Mouse (Mus musculus): ENCODE data around the gene Mapk11.

Mapk11 gene

GRCm38 (mm10) chr15:89174889-89175339 is 25.5 kb upstream of the Mapk11 start:
- no peak for DNase-seq (ENCODE audit: extremely low spot score, low read depth, low spot score)

DNA sequence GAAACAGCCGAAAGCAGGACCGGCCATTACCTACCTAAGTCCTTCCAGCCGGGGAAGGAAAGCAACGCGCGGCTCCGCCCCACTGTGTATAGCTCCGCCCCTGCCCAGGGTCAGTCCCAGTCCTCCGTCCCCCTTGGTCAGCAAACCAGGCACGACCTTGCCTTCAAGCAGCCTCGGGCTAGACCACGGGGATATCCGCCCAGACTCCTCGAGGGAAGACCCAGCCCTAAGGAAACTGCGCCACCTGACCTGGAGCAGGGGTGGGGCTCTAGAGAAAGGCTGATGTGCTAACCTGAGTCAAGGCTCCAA is 24.4 kb upstream of the Mapk11 start:
- no peak for DNase-seq (ENCODE audit: extremely low spot score, low read depth, low spot score)

DNA sequence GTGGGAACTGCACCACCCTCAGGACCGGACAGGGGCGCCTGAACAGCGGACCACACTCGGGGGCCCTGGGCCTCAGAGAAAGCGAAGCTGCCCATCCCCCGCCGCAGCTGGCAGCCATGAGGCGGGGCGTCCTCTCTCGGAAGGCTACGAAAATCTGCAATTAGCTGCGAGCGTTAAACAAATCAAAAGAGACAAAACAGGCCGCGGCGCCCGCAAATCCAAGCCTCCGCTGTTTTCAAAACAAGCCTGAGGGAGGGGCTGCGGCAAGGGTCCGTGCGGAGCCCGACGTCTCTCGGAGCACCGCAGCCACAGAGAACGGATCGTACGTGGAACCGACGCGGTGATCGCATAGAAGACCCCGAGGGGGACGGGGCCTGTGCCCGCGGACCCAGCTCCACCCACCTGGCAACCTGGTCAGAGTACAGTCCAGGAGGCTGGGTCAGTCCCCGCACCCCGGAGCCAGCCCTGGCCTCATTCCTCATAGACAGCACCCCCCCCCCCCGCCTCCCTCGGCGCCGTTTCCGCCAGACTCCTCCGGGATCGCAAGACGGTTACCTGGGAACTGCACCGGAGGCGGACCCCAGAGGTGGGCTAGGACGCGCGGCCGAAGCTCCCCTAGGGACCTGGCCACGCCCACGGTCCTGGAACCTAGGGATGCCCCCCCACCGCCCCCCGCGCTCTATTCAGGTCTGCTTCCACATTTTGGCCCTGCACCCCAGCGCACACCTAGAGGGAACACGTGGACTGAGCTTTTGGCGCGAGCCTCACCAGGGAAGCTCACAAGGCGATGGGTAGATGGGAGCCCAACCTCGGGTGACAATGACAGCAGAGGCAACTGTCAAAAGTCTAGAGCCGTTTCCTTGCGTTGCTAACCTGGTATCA is 23.8 kb upstream of the Mapk11 start:
- DNase-seq (ENCODE audit: extremely low spot score, low read depth, low spot score), result no peak

- DNase-seq (ENCODE audit: extremely low spot score, low read depth, low spot score), result no peak
Measured at GRCm38 (mm10) chr15:89172276-89172935, 23.0 kb upstream of the Mapk11 start.

- DNase-seq (ENCODE audit: extremely low spot score, low read depth, low spot score), result no peak
Measured at GRCm38 (mm10) chr15:89171526-89172051, 22.2 kb upstream of the Mapk11 start.

DNA sequence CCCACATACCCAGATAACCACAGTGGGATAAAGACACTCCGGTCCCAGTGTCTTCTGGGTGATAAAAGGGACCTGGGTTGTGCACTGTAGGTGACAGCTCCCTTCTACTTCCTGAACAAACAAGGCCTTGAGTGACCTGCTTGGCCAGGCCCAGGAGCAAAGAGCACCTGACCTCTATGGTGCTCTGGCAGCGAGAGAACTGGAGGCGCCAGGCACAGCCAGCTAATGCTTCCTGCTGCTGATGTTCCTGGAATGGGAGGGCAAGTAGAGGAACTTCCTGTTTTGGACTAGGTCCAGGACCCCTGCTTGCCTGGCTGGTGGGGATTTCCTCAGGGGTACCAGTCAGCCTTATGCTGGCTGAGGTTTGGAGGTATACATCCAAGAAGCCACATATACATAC is 20.7 kb upstream of the Mapk11 start:
- no peak for DNase-seq (ENCODE audit: extremely low spot score, low read depth, low spot score)

GRCm38 (mm10) chr15:89169431-89169830 is 20.0 kb upstream of the Mapk11 start:
- DNase-seq (ENCODE audit: extremely low spot score, low read depth, low spot score), result no peak

DNA sequence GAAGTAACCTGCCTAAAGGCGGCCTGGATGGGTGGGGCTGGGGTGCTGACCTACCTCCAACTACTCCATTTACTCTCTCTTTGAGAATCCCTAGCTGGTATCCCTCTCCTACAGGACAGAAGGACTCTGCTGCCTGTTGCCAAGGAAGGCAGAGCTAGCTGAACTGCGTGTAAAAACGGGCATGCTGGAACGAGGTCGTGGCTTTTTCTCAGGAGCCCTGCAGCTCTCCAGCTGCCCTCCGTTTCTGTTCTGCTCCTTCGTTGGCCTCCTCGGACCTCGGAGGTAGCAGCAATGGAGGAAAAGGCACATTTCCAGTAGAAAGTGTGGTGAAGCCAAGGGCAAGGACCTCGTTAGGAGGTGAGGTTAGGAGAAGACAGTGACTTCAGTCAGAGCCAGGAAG is 19.5 kb upstream of the Mapk11 start:
- no peak for DNase-seq (ENCODE audit: extremely low spot score, low read depth, low spot score)

DNA sequence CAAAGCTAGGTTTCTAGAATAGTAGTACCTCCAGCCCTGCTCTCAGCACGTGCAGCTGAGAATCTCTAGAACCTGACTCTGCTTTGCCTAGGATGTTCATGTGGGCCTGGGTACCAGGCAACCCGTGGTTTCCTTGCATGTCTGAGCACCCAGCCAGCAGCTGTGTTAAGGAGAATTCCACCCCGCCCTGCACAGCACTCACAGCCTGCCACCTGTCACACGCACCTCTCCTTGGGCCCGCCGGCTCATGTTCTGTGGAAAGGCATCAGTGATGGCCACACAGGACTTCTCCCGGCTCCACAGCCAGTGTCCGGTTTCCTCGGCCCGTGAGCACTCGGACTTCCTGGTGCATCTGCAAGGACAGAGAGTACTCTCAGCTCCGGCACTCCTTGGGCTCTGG is 16.1 kb upstream of the Mapk11 start:
- DNase-seq (ENCODE audit: extremely low spot score, low read depth, low spot score), result no peak

DNA sequence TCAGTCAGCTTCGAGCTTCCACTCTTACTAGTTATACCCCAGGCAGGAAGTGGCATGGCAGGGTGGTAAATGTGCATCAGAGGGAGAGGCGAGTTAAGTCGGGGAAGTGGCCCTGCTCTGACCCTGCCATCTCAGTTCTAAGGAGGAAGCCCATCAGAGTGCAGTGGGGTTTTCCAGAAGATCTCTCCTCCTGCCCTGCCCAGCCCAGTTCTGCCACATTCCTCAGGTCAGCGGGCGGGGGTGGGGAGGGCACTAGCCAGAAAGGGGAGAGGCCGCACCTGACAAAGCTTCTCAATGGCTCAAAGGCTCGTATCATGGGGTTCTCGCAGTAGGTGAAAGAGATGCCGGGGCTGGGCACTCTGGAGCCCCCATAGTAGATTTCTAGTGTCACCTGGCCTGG is 12.0 kb upstream of the Mapk11 start:
- DNase-seq (ENCODE audit: extremely low spot score, low read depth, low spot score), result no peak

DNA sequence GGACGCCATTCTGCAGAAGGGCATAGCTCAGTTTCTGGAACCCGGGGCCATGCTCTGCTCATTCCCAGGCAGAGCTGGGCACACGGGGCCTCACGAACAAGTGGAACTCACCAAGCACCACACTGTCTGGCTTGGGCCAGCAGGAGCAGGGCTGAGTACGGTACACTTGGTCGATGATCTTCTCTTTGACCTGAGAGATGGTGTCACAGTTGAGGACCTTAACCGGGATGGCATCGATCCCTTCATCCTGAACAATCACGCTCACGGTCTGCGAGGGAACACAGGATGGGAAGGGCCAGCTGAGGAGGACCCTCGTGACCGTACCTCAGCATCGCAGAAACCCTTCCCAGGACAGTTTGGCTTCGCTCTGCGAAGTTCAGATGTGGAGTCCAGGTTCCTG is 9.1 kb upstream of the Mapk11 start:
- DNase-seq (ENCODE audit: extremely low spot score, low read depth, low spot score), result no peak

DNA sequence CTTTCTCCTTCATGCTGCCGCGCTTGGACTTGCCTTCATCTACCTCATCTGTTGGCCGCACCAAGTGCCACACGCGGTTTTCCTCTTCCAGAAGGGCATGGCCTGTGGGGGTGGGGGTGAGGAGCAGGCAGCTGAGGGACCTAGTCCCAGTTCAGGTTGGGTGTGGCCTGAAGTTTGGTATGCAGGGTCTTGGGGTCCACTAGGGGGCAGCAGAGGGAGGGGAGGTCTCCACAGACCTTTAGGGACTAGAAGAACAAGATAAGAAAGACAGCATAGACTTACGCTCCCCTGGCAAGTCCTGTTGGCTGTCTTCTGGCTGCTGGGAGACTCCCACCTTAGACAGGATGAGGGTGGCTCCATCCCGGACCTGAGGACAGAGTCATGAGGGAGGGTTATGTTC is 8.5 kb upstream of the Mapk11 start:
- DNase-seq (ENCODE audit: extremely low spot score, low read depth, low spot score), result no peak

GRCm38 (mm10) chr15:89152312-89152711 is 2.9 kb upstream of the Mapk11 start:
- no peak for DNase-seq (ENCODE audit: extremely low spot score, low read depth, low spot score)

DNA sequence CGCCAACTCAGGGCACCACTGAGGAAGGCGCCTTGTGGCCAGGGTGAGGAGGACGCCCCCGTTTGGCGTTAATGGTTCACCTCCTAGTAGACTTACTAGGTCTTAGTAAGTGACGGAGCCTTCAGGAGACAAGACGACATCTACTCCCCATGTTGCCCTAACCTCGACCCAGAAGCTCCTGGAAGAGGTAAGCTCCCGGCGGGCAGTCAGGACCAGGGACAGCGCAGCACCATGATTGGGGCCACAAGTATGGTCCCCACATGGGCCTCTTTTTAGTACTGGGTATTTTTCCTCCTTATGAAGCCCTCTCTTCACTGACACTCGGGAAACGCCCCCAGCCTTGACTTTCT is 588 bp upstream of the Mapk11 start:
- DNase-seq (ENCODE audit: extremely low spot score, low read depth, low spot score), result no peak

DNA sequence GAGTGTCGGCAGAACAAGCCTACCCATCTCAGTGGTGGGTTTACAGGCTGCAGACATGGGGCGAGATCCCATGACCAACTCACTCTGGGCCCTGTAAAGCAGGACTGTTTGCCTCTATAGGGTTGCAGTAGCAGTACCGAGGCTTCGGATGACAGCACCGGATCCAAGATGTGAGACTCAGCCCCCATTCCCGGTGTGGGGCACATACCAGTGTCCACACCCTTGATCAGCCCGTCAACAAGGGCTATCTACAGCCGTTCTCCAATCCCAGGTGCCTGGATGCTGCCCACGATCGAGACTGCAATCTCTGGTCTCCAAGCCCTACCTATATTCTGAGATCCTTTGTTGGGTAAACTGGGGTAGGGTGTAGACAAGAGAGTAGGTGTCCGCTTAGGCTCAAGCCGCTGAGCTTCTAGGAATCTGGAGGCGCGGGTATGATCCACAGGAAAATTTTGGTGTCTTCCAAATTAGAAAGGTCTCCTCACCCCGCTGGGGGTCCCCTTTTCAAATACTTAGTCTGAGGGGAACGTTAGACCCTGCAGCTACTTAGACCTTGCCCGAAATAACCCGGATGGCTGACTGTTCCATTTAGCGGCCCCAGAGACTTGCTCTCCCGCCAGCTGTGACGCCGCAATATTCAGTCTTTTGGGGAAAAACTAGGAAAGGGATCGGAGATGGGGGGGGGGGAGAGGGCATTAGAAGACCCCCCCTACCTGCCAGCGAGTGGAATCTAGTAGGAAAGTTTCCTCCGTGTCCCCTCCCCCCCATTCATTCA is 745 bp downstream of the Mapk11 start:
- DNase-seq (ENCODE audit: extremely low spot score, low read depth, low spot score), result no peak

GRCm38 (mm10) chr15:89147895-89148294 is 1.5 kb downstream of the Mapk11 start:
- no peak for DNase-seq (ENCODE audit: extremely low spot score, low read depth, low spot score)

DNA sequence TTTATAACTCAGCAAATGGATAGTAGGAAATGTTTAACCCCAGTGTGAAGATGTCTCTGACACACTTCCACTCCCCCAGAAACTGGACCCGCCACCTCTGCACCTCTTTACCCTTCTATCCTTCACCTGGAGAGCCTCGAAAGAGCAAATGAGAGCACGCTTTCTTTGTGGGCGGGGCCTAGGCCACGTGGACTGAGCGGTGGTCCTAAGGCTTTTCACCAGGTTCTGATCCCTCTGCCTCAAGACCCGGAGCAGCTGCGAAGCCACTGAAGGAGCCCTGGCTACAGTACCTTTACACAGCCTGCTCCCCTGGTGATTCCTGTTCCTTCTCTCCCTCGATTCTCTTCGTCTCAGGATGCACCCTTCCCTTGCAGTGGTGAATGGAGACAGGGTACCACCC is 2.0 kb downstream of the Mapk11 start:
- no peak for DNase-seq (ENCODE audit: extremely low spot score, low read depth, low spot score)

- DNase-seq (ENCODE audit: extremely low spot score, low read depth, low spot score), result no peak
Measured at GRCm38 (mm10) chr15:89147024-89147423, 2.4 kb downstream of the Mapk11 start.

GRCm38 (mm10) chr15:89146537-89146936 is 2.9 kb downstream of the Mapk11 start:
- DNase-seq (ENCODE audit: extremely low spot score, low read depth, low spot score), result no peak

GRCm38 (mm10) chr15:89145813-89146350 is 3.5 kb downstream of the Mapk11 start:
- no peak for DNase-seq (ENCODE audit: extremely low spot score, low read depth, low spot score)

DNA sequence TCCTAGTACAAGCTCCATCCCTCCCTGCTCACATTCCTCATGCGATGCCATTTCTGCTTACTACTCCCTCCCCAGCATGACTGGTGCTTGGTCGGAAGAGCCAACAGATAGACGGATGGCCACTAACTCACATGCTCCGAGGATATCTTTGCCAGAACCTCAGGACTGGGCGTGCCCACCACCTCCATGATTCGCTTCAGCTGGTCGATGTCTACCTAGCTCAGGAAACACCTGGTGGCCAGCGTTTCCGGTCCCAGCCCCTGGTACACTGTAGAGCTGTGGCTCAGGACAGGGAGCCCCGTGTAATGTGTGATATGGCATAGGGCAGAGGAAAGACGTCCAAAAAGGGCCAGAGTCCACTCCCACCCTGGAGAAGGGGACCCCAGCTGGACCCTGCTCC is 4.5 kb downstream of the Mapk11 start:
- no peak for DNase-seq (ENCODE audit: extremely low spot score, low read depth, low spot score)
